Mouse (Mus musculus) neural tube, embryonic 12.5 days (tissue): Measurements from ENCODE around the gene Rgs2. TPM values are rescaled to one million over a fixed set of nuclear protein-coding genes. Genes with fewer than 3 reads are reported as not detected.

Experiments used
- ATAC-seq: fragments of 200-750 bp; cut with Nextera tagmentation; 2 replicates; pipeline ENCODE4 v1.8.0; 2017; ENCODE audit warnings: low read depth, mild to moderate bottlenecking, moderate TSS enrichment, moderate library complexity; ENCODE audit not compliant: low FRiP score
- H3K27ac ChIP-seq: fragments of 300-500 bp; sonication (generic); 2 replicates; pipeline ENCODE4 v1.5.1; 2016
- H3K27me3 ChIP-seq: fragments of 300-500 bp; sonication (generic); replicated peaks from 2 replicates; pipeline ENCODE4 v1.6.1; 2016; ENCODE audit warnings: mild to moderate bottlenecking
- H3K36me3 ChIP-seq: fragments of 300-500 bp; sonication (generic); 2 replicates; pipeline ENCODE4 v1.6.1; 2016; ENCODE audit warnings: mild to moderate bottlenecking
- H3K4me1 ChIP-seq: fragments of 300-500 bp; sonication (generic); 2 replicates; pipeline ENCODE4 v1.6.1; 2016
- H3K4me2 ChIP-seq: fragments of 300-500 bp; sonication (generic); replicated peaks from 2 replicates; pipeline ENCODE4 v1.6.1; 2016; ENCODE audit warnings: mild to moderate bottlenecking
- H3K4me3 ChIP-seq: fragments of 300-500 bp; sonication (generic); 2 replicates; pipeline ENCODE4 v1.5.1; 2016
- H3K9ac ChIP-seq: fragments of 300-500 bp; sonication (generic); 2 replicates; pipeline ENCODE4 v1.6.1; 2016; ENCODE audit warnings: mild to moderate bottlenecking
- H3K9me3 ChIP-seq: fragments of 300-500 bp; sonication (generic); 2 replicates; pipeline ENCODE4 v1.6.1; 2016; ENCODE audit warnings: mild to moderate bottlenecking
- WGBS: fragments of 180-500 bp; shearing (Covaris S2); methylation state at CpG from one replicate; pipeline ENCODE4 v1.1.7; 2016; 5-methylcytosine and 5-hydroxymethylcytosine counted together
- polyA plus RNA-seq: library from polyadenylated mRNA; unstranded; fragments of >200 nt; fragmentation: Nextera tagmentation; extraction: Ambion mirVana; gene quantifications from 2 replicates; pipeline ENCODE4 v1.2.1, GENCODE M21; 2016

The Rgs2 gene
- 77.2 and 83.4 TPM in 2 replicates for polyA plus RNA-seq

DNA sequence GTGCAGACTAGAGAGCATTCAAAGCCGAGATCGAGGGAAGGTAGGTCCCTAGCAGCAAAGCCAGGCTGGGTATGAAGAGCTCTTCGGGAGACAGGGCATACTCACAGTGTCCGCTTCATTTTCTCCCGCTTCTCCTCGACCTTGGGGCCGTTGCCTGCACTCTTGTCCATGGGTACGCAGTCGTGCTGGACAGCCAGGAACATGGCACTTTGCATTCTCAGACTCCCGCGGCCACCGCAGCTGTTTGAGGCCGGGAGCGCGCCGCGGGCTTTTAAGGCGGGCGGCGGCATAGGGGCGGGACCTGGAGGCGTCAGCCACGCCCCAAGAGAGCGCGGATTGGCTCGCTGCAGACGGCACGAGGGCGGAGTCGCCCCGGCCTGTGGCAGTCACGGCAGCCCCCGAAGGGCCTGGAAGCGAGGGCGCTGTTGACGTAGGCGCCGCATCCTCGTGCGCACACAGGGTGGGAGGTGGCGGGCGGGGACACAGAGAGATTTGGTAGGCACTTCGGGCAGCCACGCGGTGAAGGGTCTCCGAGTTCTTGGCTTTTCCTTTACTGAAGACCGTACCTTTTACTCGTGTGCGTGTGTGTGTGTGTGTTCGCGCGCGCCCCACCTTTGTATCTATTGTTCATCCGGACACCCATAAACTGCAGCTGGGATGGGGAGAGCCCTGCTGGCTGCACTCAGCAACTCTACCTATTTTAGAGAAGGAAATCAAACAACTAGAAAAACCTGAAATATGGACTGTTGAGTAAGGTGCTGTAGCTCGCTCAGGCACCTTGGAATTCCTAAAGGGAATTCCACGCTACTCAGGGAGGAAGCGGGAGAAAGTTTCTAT is at the start of gene Rgs2:
Gene Rgs2 (minus strand): TSS at position 258 of the 837 bp plus-strand sequence.
- Histone ChIP-seq H3K27ac (no peak within 1 kb of the TSS), H3K4me2 (peak within 1 kb of the TSS; percentile 67), H3K9me3 (no peaks in the 10 kb centered on the region), H3K9ac (peak within 1 kb of the TSS; percentile 68), H3K36me3 (peaks cover 8% of the 10 kb centered on the region; the same call in 1 of the 2 replicates), H3K27me3 (no peaks in the 10 kb centered on the region), H3K4me3 (peak within 1 kb of the TSS; percentile 57), H3K4me1 (no peaks in the 10 kb centered on the region)
- ATAC-seq = peak; percentile 99
- WGBS = under 1% methylated on average over 57 of the region's 57 CpGs

DNA sequence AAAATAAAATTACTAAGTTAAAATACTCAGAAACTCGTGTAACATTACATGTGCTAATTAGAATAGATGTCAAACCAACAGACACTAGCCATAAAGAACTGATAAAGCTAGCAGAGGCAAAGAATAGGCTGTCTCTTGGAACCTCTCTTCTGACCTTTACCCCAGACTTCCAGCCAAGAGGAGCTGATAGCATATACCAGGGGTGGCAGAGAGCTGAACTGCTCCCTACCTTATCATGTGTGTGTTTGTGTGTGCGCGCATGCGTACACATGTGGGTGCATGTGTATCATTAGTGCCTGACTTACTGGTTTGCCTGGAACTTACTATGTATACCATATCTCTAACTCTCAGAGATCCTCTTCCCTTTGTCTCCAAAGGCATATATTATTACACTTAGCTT is 49.4 kb upstream of the Rgs2 start:
- Histone ChIP-seq H3K27ac (no peak overlapping the region), H3K4me3 (no peak overlapping the region), H3K27me3 (no peaks in the 10 kb centered on the region), H3K9ac (no peak overlapping the region), H3K36me3 (no peaks in the 10 kb centered on the region), H3K4me2 (no peak overlapping the region), H3K4me1 (no peaks in the 10 kb centered on the region), H3K9me3 (no peaks in the 10 kb centered on the region)
- ATAC-seq = no peak
- 88% methylated on average over 4 of the region's 4 CpGs for WGBS

DNA sequence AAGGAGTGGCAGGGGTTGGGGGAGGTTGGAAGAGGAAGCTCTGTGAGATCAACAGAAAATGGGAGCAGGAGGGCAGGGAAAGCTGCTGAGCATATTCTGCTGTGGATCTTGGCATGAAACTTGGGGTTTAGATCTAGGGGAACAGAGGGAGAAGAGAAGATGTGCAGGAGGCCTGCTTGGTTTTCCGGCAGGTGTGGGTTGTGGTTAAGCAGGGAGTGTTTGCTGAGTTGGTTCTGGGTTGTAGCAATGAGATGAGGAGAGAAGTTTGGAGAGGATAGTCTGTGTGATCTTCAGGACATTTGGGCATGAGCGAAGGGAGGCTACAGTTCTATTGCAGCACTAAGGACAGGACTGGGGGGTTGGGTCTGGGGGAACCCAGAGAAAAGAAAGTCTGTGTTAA is 37.9 kb upstream of the Rgs2 start:
- no peak overlapping the region for H3K9ac ChIP-seq
- no peaks in the 10 kb centered on the region for H3K36me3 ChIP-seq
- H3K4me3 ChIP-seq = no peak overlapping the region
- ATAC-seq = no peak
- WGBS = 91% methylated on average over 2 of the region's 2 CpGs
- no peaks in the 10 kb centered on the region for H3K9me3 ChIP-seq
- H3K4me1 ChIP-seq = no peaks in the 10 kb centered on the region
- no peak overlapping the region for H3K4me2 ChIP-seq
- H3K27me3 ChIP-seq = no peaks in the 10 kb centered on the region
- no peak overlapping the region for H3K27ac ChIP-seq

DNA sequence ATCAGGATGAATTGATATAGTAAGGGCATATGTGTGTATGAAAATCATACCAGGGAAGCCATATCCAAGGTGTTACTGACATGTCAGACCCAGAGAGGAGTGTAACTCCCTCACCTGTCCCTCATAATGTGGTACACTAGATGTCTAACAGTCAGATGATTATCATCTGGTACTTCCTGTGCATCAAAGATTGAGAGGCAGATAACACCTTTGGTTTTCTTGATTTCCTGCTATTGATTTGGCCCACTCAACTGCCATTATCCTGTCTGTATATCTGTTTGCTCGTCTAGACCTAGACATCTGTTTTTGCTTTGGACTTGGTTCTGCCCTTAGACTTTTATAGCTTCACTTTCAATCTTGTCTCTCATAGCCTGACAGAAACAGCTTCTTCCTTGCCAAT is 29.5 kb upstream of the Rgs2 start:
- no peaks in the 10 kb centered on the region for H3K27me3 ChIP-seq
- H3K4me2 ChIP-seq = no peak overlapping the region
- H3K4me1 ChIP-seq = no peaks in the 10 kb centered on the region
- H3K4me3 ChIP-seq = no peak overlapping the region
- H3K9me3 ChIP-seq = no peaks in the 10 kb centered on the region
- H3K9ac ChIP-seq = no peak overlapping the region
- 82% methylated on average over 1 of the region's 1 CpGs for WGBS
- no peak overlapping the region for H3K27ac ChIP-seq
- H3K36me3 ChIP-seq = no peaks in the 10 kb centered on the region
- no peak for ATAC-seq

DNA sequence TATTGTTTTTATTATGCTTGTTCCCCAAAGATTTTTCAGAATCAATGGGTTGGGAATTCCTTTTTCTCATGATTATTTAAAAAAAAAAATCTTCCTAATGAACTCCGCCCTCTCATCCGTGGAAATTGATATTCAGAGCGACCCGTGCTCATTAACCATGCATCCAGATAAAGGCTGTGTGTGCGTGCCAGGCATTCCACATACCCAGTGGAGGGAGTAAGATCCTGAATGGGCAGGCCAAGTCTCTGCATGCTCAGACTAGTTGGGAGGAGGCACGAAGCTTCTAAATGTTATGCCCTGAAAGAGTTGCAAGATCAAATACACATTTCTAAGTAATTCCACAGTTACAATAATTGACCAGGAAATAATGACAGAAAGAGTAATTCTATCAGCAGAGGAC is 26.5 kb upstream of the Rgs2 start:
- Histone ChIP-seq H3K4me3 (no peak overlapping the region), H3K27ac (no peak overlapping the region), H3K36me3 (no peaks in the 10 kb centered on the region), H3K9ac (no peak overlapping the region), H3K9me3 (no peaks in the 10 kb centered on the region), H3K4me1 (no peaks in the 10 kb centered on the region), H3K4me2 (no peak overlapping the region), H3K27me3 (no peaks in the 10 kb centered on the region)
- ATAC-seq = no peak
- WGBS = 69% methylated on average over 6 of the region's 6 CpGs

DNA sequence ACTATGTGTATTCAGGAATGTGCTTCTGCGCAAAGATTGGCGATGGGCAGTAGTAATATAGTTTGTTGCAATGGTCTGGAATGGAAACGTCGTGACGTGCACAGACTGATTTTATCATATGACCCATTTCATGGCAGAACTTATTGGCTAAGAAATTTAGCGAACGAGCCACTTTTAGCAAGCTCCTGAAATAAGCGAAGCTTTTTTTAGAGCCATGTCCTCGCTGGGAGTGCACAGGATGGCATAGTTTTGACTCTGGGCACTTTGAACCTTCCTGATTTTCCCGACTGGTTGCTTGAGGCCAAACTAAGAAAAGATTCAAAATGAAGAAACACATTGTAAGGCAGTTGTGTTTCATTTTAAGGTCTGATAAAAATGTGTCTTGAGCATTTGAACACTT is 25.7 kb upstream of the Rgs2 start:
- H3K27me3 ChIP-seq = no peaks in the 10 kb centered on the region
- ATAC-seq = no peak
- no peak overlapping the region for H3K9ac ChIP-seq
- no peaks in the 10 kb centered on the region for H3K36me3 ChIP-seq
- H3K4me2 ChIP-seq = no peak overlapping the region
- no peak overlapping the region for H3K27ac ChIP-seq
- no peak overlapping the region for H3K4me3 ChIP-seq
- H3K4me1 ChIP-seq = no peaks in the 10 kb centered on the region
- H3K9me3 ChIP-seq = no peaks in the 10 kb centered on the region
- 93% methylated on average over 10 of the region's 10 CpGs for WGBS

DNA sequence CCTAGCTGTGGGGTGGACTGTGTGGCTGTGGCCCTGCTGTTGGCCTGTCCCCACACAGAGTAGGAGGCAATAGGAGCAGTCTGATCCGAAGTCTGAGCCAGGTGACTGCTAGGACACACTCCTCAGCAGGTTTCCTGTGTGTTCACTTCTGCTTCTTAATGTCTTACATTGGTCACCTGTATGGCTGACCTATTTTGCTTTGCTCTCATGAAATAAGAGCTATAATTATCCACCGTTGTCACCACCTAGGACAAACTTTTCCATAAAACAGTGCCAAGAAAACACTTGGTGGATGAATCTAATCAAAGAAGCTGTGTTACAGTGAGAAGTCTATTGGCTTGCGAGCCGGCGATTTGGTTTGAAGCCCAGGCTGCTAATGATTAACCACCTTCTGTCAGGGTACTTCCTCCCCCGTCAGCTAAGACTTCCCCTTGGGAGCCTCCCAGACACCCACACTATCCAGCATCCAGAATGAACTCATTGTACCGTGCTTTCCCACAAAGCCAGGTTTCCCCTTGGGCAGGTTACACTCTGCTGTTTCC is 14.5 kb upstream of the Rgs2 start:
- no peaks in the 10 kb centered on the region for H3K4me1 ChIP-seq
- no peak overlapping the region for H3K9ac ChIP-seq
- H3K36me3 ChIP-seq = no peaks in the 10 kb centered on the region
- H3K4me2 ChIP-seq = no peak overlapping the region
- no peaks in the 10 kb centered on the region for H3K27me3 ChIP-seq
- H3K4me3 ChIP-seq = no peak overlapping the region
- H3K27ac ChIP-seq = no peak overlapping the region
- no peaks in the 10 kb centered on the region for H3K9me3 ChIP-seq
- 71% methylated on average over 7 of the region's 7 CpGs for WGBS
- no peak for ATAC-seq

DNA sequence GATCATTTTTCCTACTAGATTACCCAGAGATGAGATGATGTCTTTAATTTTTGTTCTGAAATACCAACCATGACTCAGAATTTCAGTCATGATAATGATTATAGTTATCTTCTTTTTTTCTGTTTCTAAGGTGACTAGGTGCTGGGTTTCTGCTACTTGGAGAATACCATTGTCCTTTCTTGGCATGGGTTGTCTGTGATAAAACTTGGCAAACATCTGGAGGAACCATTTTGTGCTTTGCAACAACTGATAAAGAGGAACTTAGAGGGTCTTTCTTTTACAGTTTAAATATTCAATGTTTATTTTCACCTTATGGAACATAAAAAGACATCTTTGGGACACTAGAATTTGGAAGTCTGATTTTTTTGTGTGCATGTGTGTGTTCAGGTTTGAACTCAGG is 10.0 kb upstream of the Rgs2 start:
- no peak overlapping the region for H3K27ac ChIP-seq
- no peak overlapping the region for H3K4me3 ChIP-seq
- no peak overlapping the region for H3K9ac ChIP-seq
- H3K9me3 ChIP-seq = no peaks in the 10 kb centered on the region
- no peaks in the 10 kb centered on the region for H3K4me1 ChIP-seq
- no peaks in the 10 kb centered on the region for H3K36me3 ChIP-seq
- no peak overlapping the region for H3K4me2 ChIP-seq
- no peaks in the 10 kb centered on the region for H3K27me3 ChIP-seq
- no peak for ATAC-seq

DNA sequence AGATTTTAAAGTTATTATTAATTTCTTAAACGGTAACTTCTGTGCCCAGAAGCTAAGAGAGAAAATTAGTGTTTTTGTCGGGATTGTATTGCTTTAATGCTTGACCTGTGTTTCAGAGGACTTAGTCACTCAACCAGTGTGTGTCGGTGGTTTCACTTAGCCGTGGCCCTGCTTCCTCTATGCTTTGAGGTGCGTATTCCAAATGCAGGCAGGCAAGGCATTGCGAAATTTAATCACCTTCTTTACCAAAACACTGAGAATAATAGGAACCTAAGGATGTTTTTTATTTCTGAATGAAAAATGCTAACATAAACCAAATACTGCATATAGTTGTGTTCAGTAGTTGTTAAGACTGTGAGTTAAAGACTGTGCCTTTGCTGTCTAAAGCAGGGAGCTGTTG is 3.4 kb upstream of the Rgs2 start:
- ATAC-seq = no peak
- WGBS = 80% methylated on average over 6 of the region's 6 CpGs
- Histone ChIP-seq H3K9me3 (no peaks in the 10 kb centered on the region), H3K4me2 (no peak overlapping the region), H3K9ac (no peak overlapping the region), H3K27me3 (no peaks in the 10 kb centered on the region), H3K4me3 (no peak overlapping the region), H3K36me3 (no peaks in the 10 kb centered on the region), H3K27ac (no peak overlapping the region), H3K4me1 (no peaks in the 10 kb centered on the region)

DNA sequence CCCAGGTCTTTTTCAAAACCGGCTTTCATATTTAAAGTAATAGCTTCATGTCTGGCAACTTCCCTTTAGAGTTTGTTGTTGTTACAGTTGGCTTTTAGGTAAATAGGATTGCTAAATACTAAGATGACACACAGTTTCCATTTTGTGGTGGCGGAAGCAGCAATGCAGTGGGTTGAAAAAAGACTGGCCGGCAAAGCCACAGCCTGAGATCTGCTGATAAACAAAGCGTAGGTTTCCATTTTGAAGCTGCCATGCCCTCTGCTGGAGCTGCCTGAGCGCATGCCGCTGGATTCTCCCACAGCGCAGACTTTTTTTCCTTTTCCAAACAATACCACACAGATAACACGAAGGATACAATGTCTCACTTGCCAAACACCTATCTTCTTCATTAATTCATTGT is 2.6 kb upstream of the Rgs2 start:
- Histone ChIP-seq H3K27ac (no peak overlapping the region), H3K4me1 (no peaks in the 10 kb centered on the region), H3K36me3 (0 out of 2 replicates have a peak, but pooled peaks cover 2% of the 10 kb centered on the region), H3K4me3 (no peak overlapping the region), H3K4me2 (peak overlapping the region; percentile 49), H3K9ac (no peak overlapping the region), H3K27me3 (no peaks in the 10 kb centered on the region), H3K9me3 (no peaks in the 10 kb centered on the region)
- no peak for ATAC-seq
- 6% methylated on average over 8 of the region's 8 CpGs for WGBS

DNA sequence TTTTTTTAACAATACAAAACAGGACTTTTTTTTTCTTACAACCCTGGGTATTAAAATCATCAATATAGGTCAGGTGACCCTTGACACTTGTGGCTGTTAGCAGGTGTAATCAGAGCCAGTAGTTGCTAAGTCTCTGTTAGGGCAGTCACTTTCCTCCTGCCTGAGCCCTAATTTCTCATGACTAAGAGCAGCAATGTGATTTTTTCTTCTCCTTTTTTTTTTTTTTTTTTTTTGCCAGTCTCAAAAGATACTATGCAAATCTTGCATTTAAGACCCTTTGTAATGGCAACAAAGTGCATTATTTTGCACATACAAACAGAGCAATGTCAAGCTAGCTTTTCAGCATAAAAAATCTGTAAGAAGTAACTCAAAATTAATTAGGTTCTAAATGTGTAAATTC is 1.7 kb upstream of the Rgs2 start:
- Histone ChIP-seq H3K9ac (no peak overlapping the region), H3K4me1 (no peaks in the 10 kb centered on the region), H3K27me3 (no peaks in the 10 kb centered on the region), H3K4me2 (no peak overlapping the region), H3K9me3 (no peaks in the 10 kb centered on the region), H3K36me3 (peaks cover 8% of the 10 kb centered on the region; the same call in 1 of the 2 replicates), H3K4me3 (no peak overlapping the region), H3K27ac (no peak overlapping the region)
- no peak for ATAC-seq

DNA sequence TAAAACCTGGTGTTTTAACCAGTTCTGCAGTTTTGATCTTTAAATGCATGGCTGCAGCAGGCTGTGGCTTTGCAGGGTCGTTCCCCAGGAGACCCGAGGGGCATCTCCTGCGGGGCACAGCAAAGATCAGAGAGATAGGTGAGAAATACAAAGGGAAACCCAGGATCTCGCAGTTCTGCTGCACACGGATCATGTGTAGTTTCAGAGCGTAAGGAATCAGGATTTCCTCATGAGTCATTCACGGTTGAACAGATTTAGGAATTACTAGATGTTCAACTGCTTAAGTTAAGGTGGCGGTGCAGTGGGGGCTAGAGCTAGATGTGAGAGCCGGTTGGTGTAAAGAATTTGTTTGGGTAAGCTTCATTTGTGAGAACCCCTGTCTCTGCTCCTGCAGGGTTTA is 780 bp upstream of the Rgs2 start:
- no peak overlapping the region for H3K27ac ChIP-seq

DNA sequence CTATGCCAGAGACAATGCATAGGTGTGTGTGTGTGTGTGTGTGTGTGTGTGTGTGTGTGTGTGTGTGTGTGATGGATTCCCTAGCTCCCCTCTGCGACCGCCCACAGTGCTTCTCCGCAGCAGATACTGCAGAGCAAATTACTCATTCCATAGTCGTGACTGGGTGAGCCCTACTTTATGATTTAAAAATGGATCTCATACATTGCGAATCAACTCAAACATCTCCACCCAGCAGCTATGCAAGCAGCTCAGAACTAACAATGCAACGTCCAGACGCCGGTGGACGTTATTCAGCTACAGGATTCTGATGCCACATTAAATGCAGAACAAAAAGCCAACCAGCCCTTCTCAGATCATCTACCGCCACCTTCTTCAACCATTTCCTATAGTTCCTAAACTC is 545 bp downstream of the Rgs2 start:
- Histone ChIP-seq H3K9me3 (no peaks in the 10 kb centered on the region), H3K27ac (no peak overlapping the region), H3K27me3 (no peaks in the 10 kb centered on the region), H3K36me3 (peaks cover 8% of the 10 kb centered on the region; the same call in 1 of the 2 replicates), H3K4me3 (peak overlapping the region; percentile 57), H3K4me2 (peak overlapping the region; percentile 67), H3K9ac (peak overlapping the region; percentile 68), H3K4me1 (no peaks in the 10 kb centered on the region)
- peak; percentile 30 for ATAC-seq
- 4% methylated on average over 10 of the region's 10 CpGs for WGBS

More for the DNA sequence above, 780 bp upstream of the Rgs2 start:
- ATAC-seq = peak; percentile 22
- 1% methylated on average over 9 of the region's 9 CpGs for WGBS
- Histone ChIP-seq H3K9me3 (no peaks in the 10 kb centered on the region), H3K4me3 (peak overlapping the region; percentile 57), H3K36me3 (peaks cover 8% of the 10 kb centered on the region; the same call in 1 of the 2 replicates), H3K4me1 (no peaks in the 10 kb centered on the region), H3K27me3 (no peaks in the 10 kb centered on the region), H3K4me2 (peak overlapping the region; percentile 67), H3K9ac (peak overlapping the region; percentile 68)
